Mouse (Mus musculus): ENCODE data around the gene Rora. TPM values are rescaled to one million over a fixed set of nuclear protein-coding genes. Genes with fewer than 3 reads are reported as not detected.

Gene Rora
- polyA plus RNA-seq, 1 experiment = 4.7 TPM

- H3K36me3 ChIP-seq (ENCODE audit: control insufficient read depth, insufficient read depth, low read length) = no peaks in the 10 kb centered on the region
- TF ChIP-seq CTCF (IDR thresholded peaks at IDR 0.05; ENCODE audit: borderline replicate concordance, control insufficient read depth, extremely low read depth, insufficient read depth, low read length, poor library complexity) (no peak), POLR2A (IDR thresholded peaks at IDR 0.05; ENCODE audit: control insufficient read depth, extremely low read depth, insufficient read depth, low read length, poor library complexity) (no peak)
- no peaks in the 10 kb centered on the region for H3K4me1 ChIP-seq (replicated peaks; ENCODE audit: control insufficient read depth, insufficient read depth, low read length)
- no peak for DNase-seq
- no peak overlapping the region for H3K27ac ChIP-seq (ENCODE audit: control insufficient read depth, insufficient read depth, low read length)
- no peaks in the 10 kb centered on the region for H3K27me3 ChIP-seq (ENCODE audit: control insufficient read depth, insufficient read depth, low read length)
- WGBS = 90% methylated on average over 4 of the region's 4 CpGs
- H3K4me3 ChIP-seq (ENCODE audit: control insufficient read depth, insufficient read depth, low read length) = no peak overlapping the region
These were observed 137.3 kb downstream of the Rora start for GRCm38 (mm10) chr9:68790922-68791321.

- 96% methylated on average over 16 of the region's 16 CpGs for WGBS
- no peak overlapping the region for H3K4me3 ChIP-seq (ENCODE audit: control insufficient read depth, insufficient read depth, low read length)
- H3K4me1 ChIP-seq (replicated peaks; ENCODE audit: control insufficient read depth, insufficient read depth, low read length) = no peaks in the 10 kb centered on the region
- TF ChIP-seq CTCF (IDR thresholded peaks at IDR 0.05; ENCODE audit: borderline replicate concordance, control insufficient read depth, extremely low read depth, insufficient read depth, low read length, poor library complexity) (no peak), POLR2A (IDR thresholded peaks at IDR 0.05; ENCODE audit: control insufficient read depth, extremely low read depth, insufficient read depth, low read length, poor library complexity) (no peak)
- no peak for DNase-seq
- no peaks in the 10 kb centered on the region for H3K27me3 ChIP-seq (ENCODE audit: control insufficient read depth, insufficient read depth, low read length)
- no peak overlapping the region for H3K27ac ChIP-seq (ENCODE audit: control insufficient read depth, insufficient read depth, low read length)
- H3K36me3 ChIP-seq (ENCODE audit: control insufficient read depth, insufficient read depth, low read length) = no peaks in the 10 kb centered on the region
These were observed 138.5 kb downstream of the Rora start for GRCm38 (mm10) chr9:68791982-68792540.

GRCm38 (mm10) chr9:68795314-68795713 is 141.7 kb downstream of the Rora start:
- no peaks in the 10 kb centered on the region for H3K27me3 ChIP-seq (ENCODE audit: control insufficient read depth, insufficient read depth, low read length)

GRCm38 (mm10) chr9:68798221-68798620 is 144.6 kb downstream of the Rora start:
- Histone ChIP-seq H3K36me3 (ENCODE audit: control insufficient read depth, insufficient read depth, low read length) (no peaks in the 10 kb centered on the region), H3K4me1 (replicated peaks; ENCODE audit: control insufficient read depth, insufficient read depth, low read length) (no peaks in the 10 kb centered on the region), H3K27me3 (ENCODE audit: control insufficient read depth, insufficient read depth, low read length) (no peaks in the 10 kb centered on the region), H3K27ac (ENCODE audit: control insufficient read depth, insufficient read depth, low read length) (no peak overlapping the region), H3K4me3 (ENCODE audit: control insufficient read depth, insufficient read depth, low read length) (no peak overlapping the region)
- TF ChIP-seq POLR2A (IDR thresholded peaks at IDR 0.05; ENCODE audit: control insufficient read depth, extremely low read depth, insufficient read depth, low read length, poor library complexity) (no peak), CTCF (IDR thresholded peaks at IDR 0.05; ENCODE audit: borderline replicate concordance, control insufficient read depth, extremely low read depth, insufficient read depth, low read length, poor library complexity) (no peak)
- DNase-seq = no peak
- WGBS = 96% methylated on average over 4 of the region's 4 CpGs

More at GRCm38 (mm10) chr9:68795314-68795713, 141.7 kb downstream of the Rora start:
- Histone ChIP-seq H3K36me3 (ENCODE audit: control insufficient read depth, insufficient read depth, low read length) (no peaks in the 10 kb centered on the region), H3K4me1 (replicated peaks; ENCODE audit: control insufficient read depth, insufficient read depth, low read length) (no peaks in the 10 kb centered on the region), H3K4me3 (ENCODE audit: control insufficient read depth, insufficient read depth, low read length) (no peak overlapping the region), H3K27ac (ENCODE audit: control insufficient read depth, insufficient read depth, low read length) (no peak overlapping the region)
- 91% methylated on average over 13 of the region's 13 CpGs for WGBS
- DNase-seq = no peak
- TF ChIP-seq POLR2A (IDR thresholded peaks at IDR 0.05; ENCODE audit: control insufficient read depth, extremely low read depth, insufficient read depth, low read length, poor library complexity) = no peak
- TF ChIP-seq CTCF (IDR thresholded peaks at IDR 0.05; ENCODE audit: borderline replicate concordance, control insufficient read depth, extremely low read depth, insufficient read depth, low read length, poor library complexity) = no peak

- H3K27me3 ChIP-seq (ENCODE audit: control insufficient read depth, insufficient read depth, low read length) = no peaks in the 10 kb centered on the region
These were observed 145.5 kb downstream of the Rora start for GRCm38 (mm10) chr9:68799065-68799464.

GRCm38 (mm10) chr9:68804229-68804628 is 150.6 kb downstream of the Rora start:
- Histone ChIP-seq H3K27ac (ENCODE audit: control insufficient read depth, insufficient read depth, low read length) (no peak overlapping the region), H3K4me3 (ENCODE audit: control insufficient read depth, insufficient read depth, low read length) (no peak overlapping the region), H3K4me1 (replicated peaks; ENCODE audit: control insufficient read depth, insufficient read depth, low read length) (no peaks in the 10 kb centered on the region), H3K27me3 (ENCODE audit: control insufficient read depth, insufficient read depth, low read length) (no peaks in the 10 kb centered on the region), H3K36me3 (ENCODE audit: control insufficient read depth, insufficient read depth, low read length) (no peaks in the 10 kb centered on the region)
- no peak for DNase-seq
- 97% methylated on average over 6 of the region's 6 CpGs for WGBS
- TF ChIP-seq POLR2A (IDR thresholded peaks at IDR 0.05; ENCODE audit: control insufficient read depth, extremely low read depth, insufficient read depth, low read length, poor library complexity) = no peak
- TF ChIP-seq CTCF (IDR thresholded peaks at IDR 0.05; ENCODE audit: borderline replicate concordance, control insufficient read depth, extremely low read depth, insufficient read depth, low read length, poor library complexity) = no peak

More at GRCm38 (mm10) chr9:68799065-68799464, 145.5 kb downstream of the Rora start:
- Histone ChIP-seq H3K27ac (ENCODE audit: control insufficient read depth, insufficient read depth, low read length) (no peak overlapping the region), H3K36me3 (ENCODE audit: control insufficient read depth, insufficient read depth, low read length) (no peaks in the 10 kb centered on the region), H3K4me1 (replicated peaks; ENCODE audit: control insufficient read depth, insufficient read depth, low read length) (no peaks in the 10 kb centered on the region), H3K4me3 (ENCODE audit: control insufficient read depth, insufficient read depth, low read length) (no peak overlapping the region)
- TF ChIP-seq CTCF (IDR thresholded peaks at IDR 0.05; ENCODE audit: borderline replicate concordance, control insufficient read depth, extremely low read depth, insufficient read depth, low read length, poor library complexity) = no peak
- no peak for TF ChIP-seq POLR2A (IDR thresholded peaks at IDR 0.05; ENCODE audit: control insufficient read depth, extremely low read depth, insufficient read depth, low read length, poor library complexity)
- 93% methylated on average over 6 of the region's 6 CpGs for WGBS
- no peak for DNase-seq

- Histone ChIP-seq H3K27ac (ENCODE audit: control insufficient read depth, insufficient read depth, low read length) (no peak overlapping the region), H3K27me3 (ENCODE audit: control insufficient read depth, insufficient read depth, low read length) (no peaks in the 10 kb centered on the region), H3K4me3 (ENCODE audit: control insufficient read depth, insufficient read depth, low read length) (no peak overlapping the region), H3K4me1 (replicated peaks; ENCODE audit: control insufficient read depth, insufficient read depth, low read length) (no peaks in the 10 kb centered on the region), H3K36me3 (ENCODE audit: control insufficient read depth, insufficient read depth, low read length) (no peaks in the 10 kb centered on the region)
- WGBS = 89% methylated on average over 5 of the region's 5 CpGs
- no peak for TF ChIP-seq CTCF (IDR thresholded peaks at IDR 0.05; ENCODE audit: borderline replicate concordance, control insufficient read depth, extremely low read depth, insufficient read depth, low read length, poor library complexity)
- no peak for TF ChIP-seq POLR2A (IDR thresholded peaks at IDR 0.05; ENCODE audit: control insufficient read depth, extremely low read depth, insufficient read depth, low read length, poor library complexity)
- no peak for DNase-seq
These were observed 152.2 kb downstream of the Rora start for GRCm38 (mm10) chr9:68805776-68806175.

All from thymus, adult 2 months (tissue).